Mouse (Mus musculus) retina, embryonic 14.5 days (tissue): ENCODE measurements around the gene Tuft1.

ENCODE experiments used
- DNase-seq: peaks from one replicate; pipeline ENCODE4 v3.0.0-alpha.2; 2015; ENCODE audit warnings: low spot score

Tuft1 gene

DNA sequence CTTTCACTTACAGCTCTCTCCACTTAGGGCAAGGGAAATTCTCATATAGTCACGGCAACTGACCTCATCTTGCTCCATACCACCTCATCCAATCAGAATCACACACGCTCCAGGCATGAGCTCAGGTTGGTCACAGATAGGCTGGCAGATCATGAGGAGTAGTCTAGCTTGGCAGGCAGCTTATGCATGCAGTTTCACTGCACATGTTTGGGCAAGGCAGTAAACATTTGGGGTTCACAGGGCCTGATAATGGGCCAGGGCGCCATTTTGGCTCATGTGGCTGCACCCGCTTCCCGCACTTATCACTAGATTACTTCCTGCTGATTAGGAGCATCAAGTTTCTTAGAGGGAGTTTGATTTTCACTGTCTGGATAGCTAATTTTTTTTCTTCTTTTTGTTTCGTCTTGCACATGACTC is 62.8 kb downstream of the Tuft1 start:
- DNase-seq, result no peak

DNA sequence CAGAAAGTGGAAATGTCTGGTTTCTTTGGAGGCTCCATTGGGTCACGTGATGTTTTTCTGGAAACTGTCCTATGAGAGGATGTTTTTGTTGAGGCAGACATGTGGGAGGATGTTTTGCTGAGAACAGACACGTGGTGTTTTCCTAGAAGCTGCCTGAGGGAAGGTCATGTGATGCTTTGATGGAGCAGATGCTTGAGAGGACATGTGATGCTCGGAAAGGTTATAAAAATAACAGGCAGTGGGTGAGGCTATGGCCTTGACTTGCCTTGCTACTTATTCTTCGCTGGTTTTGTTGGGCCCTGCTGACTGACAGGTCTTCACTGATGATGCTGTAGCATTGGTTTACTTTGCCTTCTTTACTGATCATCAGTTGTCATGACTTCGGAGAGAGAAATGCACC is 67.6 kb downstream of the Tuft1 start:
- no peak for DNase-seq

DNA sequence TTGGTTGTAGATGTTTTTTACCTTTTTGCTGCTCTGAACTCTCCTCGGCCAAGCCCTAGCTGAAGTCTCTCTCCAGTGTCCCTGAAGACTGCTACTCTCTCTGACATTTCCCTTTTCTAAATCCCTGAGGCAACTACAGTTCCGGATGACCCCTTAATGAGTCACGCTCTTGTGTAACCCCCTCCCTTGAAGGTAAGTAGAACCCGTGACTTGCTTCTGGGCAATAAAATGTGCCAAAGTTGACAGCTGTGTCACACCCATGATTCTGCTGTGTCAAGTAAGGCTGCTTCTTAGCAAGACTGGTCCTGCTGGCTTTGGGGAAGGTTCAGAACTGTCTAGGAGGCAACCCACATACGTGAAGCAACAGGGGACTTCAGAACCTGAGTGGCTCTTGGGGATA is 70.7 kb downstream of the Tuft1 start:
- DNase-seq, result no peak

DNA sequence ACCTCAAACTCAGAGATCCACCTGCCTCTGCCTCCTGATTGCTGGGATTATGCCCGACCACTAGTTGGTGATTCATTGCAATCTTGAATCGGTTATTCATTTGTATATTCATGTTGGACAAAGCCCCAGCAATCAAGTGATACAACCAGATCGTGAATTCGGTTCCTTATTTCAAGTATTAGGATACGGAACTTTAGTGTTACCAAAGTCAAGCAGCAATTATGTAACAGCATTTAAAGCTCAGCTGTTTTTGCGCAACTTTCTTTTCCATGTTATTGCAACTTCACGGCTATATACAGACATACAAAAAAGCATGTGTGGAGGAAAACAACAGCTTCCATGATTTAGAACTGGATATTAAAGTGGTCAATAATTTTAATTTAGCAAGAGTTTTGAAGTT is 75.7 kb downstream of the Tuft1 start:
- no peak for DNase-seq

DNA sequence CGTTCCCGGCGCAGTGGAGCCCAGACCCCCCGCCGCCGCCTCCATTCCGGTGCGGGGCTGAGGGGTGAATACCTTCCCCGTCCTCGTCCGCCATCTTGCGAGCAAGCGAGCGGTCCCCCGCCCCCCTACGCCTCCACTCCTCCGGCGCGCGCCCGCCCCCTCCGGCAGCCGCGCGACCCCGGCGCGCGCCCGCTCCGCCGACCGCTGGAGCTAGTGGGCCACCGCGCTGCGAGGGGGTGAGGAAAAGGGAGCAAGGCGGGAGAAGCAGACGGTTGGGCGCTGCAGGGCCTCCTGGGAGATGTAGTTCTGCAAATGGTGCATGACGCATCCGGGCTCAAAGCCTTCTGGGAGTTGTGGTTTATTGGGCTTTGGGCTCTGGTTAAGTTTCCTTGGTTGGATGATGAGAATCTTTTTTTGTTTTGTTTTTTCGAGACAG is 76.2 kb downstream of the Tuft1 start, which contains the start of gene Snx27:
Gene Snx27 (minus strand): TSS at position 261 of the 436 bp plus-strand sequence.
- DNase-seq, result peak; percentile 95

DNA sequence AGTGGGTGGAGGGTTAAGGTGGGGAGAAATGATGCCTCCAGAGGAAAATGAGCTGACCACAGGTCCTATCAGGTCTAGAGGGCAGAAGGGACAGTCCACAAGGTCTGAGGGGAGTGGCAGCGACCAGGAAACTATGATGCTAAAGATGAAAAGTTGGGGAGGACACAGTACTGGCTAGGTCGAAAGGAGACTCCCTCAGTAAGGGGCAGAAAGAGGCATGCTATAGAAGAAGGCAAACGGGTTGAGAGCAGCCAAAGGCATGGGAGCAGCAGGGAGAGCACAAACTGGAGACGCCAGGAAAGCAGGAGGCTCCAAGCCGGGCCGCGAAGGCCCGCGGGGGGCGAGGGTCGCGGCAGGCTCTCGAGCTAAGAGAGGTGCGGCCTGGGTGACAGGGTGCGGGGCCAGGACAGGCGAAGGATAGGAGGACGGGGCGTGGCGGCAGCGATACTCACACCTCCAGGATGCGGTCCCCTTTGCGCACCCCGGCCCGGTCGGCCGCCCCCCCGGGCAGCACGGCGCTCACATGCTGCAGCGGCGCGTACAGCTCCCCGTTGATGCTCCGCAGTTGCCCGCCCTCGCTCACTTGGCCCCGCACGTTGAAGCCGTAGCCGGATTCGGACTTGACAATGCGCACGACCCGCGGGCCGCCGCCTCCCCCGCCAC is 76.7 kb downstream of the Tuft1 start:
- no peak for DNase-seq

DNA sequence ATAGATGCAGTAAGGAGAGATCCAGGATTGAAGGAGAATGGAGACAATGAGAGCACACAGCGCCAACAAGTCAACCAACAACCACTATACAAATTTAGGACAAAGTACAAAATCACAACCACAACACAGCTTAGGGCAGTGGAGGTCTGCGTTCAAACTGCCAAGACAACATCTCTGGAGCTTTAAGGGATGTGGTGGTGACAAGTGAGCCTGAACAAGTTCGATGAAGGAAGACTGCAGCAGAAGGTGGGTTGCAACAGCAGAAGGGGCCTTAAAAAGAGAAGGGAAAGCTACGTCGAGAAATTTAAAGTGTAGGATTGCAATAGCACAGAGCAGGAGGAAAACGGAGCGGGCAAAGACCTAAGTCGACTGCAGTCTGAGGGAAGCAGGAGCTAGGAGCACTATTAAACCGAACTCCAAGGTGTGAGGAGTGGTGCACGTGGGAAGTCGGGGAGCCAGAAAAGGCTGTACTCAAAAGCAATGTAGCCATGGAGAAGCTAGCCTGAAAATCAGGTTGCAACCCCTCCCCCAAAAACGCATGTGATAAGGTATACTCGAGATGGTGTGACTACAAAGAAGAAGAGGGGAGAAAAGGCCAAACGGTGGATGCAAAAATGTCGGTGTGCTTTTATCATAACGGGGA is 77.4 kb downstream of the Tuft1 start:
- peak; percentile 36 for DNase-seq

DNA sequence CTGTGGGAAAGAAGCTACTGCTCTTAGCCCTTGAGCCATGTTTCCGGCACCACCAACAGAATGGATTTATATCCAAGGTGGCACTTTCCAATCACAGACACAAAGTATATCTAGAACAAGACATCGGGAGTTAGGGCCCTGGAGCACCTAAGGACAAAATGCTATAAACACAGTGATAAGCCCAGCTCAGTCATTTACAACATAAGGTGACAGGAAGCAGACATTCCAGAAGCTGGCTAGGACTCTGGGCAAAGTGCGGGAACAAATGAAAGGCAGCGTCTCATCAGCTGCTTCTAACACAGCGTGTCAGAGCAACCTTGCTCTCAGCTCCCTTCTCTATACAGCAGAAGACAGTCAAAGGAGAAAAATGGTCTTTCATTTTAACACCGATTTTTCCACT is 84.2 kb downstream of the Tuft1 start:
- no peak for DNase-seq

DNA sequence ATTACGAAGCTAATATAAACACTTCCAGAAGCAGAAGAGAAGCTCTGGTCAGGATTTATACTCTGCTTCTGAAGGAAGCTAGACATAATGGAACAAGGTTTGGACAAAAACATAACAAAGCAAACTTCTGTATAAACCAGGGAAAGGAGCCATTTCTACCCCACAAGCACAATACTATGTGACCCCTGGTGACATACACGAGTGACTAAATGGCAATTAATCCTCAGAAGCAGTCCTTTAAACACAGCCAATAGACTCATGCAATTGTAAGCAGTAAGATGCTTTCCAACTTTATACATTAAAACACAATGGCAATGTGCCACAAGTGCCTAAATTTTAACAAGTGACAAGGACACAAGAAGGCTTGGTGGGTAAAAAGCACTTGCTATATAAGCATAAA is 91.4 kb downstream of the Tuft1 start:
- DNase-seq, result no peak

DNA sequence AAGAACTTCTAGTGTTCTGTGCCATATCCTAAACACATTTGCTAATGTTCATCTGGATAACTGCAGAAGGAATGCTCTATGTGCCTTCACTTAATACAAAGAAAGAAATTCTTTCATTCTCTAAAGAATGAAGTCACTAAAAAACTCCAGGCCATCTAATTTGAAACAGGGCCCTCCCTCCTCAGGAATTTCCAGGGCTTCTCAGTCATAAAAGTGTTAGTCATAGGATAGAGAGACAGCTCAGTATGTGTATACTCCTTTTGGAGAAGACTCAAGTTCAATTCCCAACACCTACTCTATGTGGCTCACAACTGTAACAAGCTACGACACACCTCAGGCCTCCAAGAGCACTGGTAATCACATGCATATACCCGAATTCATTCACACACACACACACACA is 93.1 kb downstream of the Tuft1 start:
- peak; percentile 4 for DNase-seq

DNA sequence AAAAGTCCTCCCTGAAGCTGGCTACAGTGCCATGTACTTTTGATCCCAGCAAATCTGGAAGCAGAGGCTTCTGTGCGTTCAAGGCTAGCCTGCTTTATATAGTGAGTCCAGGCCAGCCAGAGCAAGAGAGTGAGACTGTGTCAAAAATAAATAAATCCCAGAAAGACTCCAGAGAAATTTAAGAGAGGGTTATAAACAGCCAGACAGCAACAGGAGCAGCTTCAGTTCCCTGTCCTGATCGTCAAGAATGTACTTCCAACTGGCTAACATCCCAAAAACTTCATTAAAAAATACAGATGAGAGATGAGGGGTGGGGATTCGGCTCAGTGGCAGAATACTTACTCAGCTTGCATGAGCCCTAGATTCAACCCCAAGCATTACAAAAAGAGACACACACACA is 93.5 kb downstream of the Tuft1 start:
- DNase-seq, result no peak

DNA sequence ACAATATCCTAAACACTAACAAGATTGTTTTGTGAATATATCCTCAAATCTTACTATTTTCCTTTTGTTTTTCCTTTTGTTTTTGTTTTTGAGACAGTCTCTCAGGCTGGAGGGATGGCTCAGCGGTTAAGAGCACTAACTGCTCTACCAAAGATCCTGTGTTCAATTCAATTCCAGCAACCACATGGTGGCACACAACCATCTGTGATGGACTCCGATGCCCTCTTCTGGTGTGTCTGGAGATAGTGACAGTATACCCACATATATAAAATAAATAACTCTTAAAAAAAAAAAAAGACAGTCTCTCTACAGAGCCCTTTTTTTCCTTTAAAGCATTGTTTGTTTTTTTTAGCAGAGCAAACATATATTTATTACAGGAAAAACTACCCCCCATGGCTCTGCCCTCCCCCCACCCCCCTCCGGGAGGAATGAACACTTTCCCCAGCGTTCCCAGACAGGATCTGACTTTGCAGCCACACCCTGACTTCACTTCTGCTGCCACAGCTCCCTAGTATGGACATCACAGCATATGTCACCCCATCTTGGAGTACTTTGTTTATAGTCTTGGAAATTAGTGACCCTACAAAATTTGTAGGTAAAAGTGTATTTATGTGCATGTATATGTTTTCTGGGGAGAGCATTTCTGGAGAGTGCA is 94.2 kb downstream of the Tuft1 start:
- DNase-seq, result no peak

DNA sequence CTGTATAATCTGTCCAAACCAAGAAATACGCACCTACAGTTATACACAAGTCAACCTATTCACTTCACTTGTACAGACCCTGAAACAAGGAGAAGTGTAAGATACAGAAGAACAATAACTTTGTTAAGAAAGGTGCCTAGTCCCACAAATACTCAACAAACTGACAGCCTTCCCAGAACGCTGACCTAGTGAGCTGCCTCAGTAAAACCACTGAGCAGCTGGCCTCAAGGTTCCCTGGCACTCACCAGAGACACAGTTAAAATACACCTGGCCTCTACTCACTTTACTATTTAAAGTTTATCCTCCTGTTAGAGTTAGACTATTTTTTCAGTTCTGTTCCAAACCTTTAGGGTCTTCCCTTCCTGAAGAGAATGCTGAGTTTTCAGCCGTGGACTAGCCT is 95.5 kb downstream of the Tuft1 start:
- no peak for DNase-seq
